Mouse (Mus musculus) natural killer cell, adult 2 months (primary cell): ENCODE data around the gene Rnf168.
A peak's percentile ranks its signal among the peaks of the same experiment; 100 is the strongest.

Experiments
- DNase-seq, 2 experiments: peaks; one replicate each; pipeline ENCODE4 v3.0.0; 2022; ENCODE audit warnings: low spot score in 2 of 2

The Rnf168 gene

GRCm38 (mm10) chr16:32312859-32313258, 35.6 kb downstream of the Rnf168 start:
- DNase-seq = no peak

- DNase-seq = no peak
Observed at GRCm38 (mm10) chr16:32316601-32317000, 39.3 kb downstream of the Rnf168 start.

GRCm38 (mm10) chr16:32323953-32324352, 46.7 kb downstream of the Rnf168 start:
- DNase-seq = no peak

- no peak for DNase-seq
Observed at GRCm38 (mm10) chr16:32330876-32331670, 53.8 kb downstream of the Rnf168 start.

GRCm38 (mm10) chr16:32332040-32332555, 54.8 kb downstream of the Rnf168 start, which contains the start of gene Ubxn7:
Gene Ubxn7 (plus strand): TSS chr16:32332257.
- peak; percentile 98 for DNase-seq

- peak; percentile 32 to 46 for DNase-seq
Observed at GRCm38 (mm10) chr16:32332556-32333511, 55.6 kb downstream of the Rnf168 start.

GRCm38 (mm10) chr16:32335146-32335545, 57.9 kb downstream of the Rnf168 start:
- no peak for DNase-seq

GRCm38 (mm10) chr16:32336026-32336780, 58.9 kb downstream of the Rnf168 start:
- no peak for DNase-seq

GRCm38 (mm10) chr16:32337001-32337400, 59.7 kb downstream of the Rnf168 start:
- no peak for DNase-seq

GRCm38 (mm10) chr16:32340451-32340850, 63.2 kb downstream of the Rnf168 start:
- no peak for DNase-seq

GRCm38 (mm10) chr16:32345521-32345920, 68.3 kb downstream of the Rnf168 start:
- DNase-seq = no peak

- no peak for DNase-seq
Observed at GRCm38 (mm10) chr16:32350776-32351175, 73.5 kb downstream of the Rnf168 start.
